Mouse (Mus musculus): ENCODE data around the gene Pard3b. TPM values are rescaled to one million over a fixed set of nuclear protein-coding genes. Genes with fewer than 3 reads are reported as not detected.

The Pard3b gene
- polyA plus RNA-seq, 1 experiment from 2014 or later = 15.4 TPM

DNA sequence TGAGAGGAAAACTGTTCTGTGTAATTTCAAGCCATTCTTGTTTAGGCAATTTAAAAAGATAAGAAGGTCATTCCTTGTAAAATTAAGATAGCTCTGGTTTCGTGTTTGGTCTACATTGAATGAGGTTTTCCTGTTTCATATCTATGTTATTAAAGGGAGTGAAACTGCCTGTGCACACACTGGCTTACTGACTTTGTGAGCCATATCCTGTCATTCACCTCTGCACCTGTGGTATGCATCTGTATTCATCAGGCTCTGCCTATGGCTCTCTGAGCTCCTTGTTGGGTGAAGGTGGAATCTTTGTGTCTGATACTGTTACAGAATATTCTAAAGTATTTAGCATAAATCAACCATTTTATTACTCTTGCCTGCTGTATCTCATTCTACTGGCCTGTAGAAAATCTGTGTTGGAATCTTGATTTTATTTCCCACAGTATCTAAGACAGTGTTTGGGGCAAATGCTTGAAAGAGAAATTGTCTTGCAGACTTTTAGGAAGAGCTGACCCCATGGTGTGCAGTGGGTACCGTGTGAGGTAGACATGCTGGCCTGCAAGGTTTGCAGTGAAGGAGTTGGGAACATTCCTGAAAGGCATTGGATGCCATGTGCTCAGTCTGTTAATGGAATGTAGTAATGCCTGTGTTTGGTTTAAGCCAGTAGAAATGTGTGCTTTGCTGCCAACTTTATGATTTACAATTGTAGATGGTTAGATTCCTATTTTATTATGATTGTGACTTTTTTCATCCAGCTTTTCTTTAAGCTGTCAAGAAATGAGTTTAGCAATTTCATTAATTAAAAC lies 228.9 kb downstream of the Pard3b start:
- no peaks in the 10 kb centered on the region for H3K4me1 ChIP-seq (replicated peaks; ENCODE audit: control insufficient read depth, insufficient read depth, low read length)
- WGBS = 76% methylated on average over 2 of the region's 2 CpGs
- no peak overlapping the region for H3K4me2 ChIP-seq (ENCODE audit: low read depth, low read length, severe bottlenecking)
- no peak for ATAC-seq (replicated peaks; ENCODE audit: low FRiP score)
- H3K36me3 ChIP-seq (ENCODE audit: control insufficient read depth, insufficient read depth, low read length) = no peaks in the 10 kb centered on the region
- no peak overlapping the region for H3K4me3 ChIP-seq (ENCODE audit: low read depth, low read length)
- H3K9me3 ChIP-seq (ENCODE audit: control insufficient read depth, low read length) = no peaks in the 10 kb centered on the region
- H3K9ac ChIP-seq (ENCODE audit: low read length) = no peak overlapping the region
- H3K27ac ChIP-seq (ENCODE audit: low read depth, low read length) = no peak overlapping the region
- no peaks in the 10 kb centered on the region for H3K27me3 ChIP-seq (ENCODE audit: control insufficient read depth, insufficient read depth, low read length)
- no peak for DNase-seq (ENCODE audit: low spot score)

- Histone ChIP-seq H3K4me1 (replicated peaks; ENCODE audit: control insufficient read depth, insufficient read depth, low read length) (no peaks in the 10 kb centered on the region), H3K9me3 (ENCODE audit: control insufficient read depth, low read length) (no peaks in the 10 kb centered on the region), H3K4me3 (ENCODE audit: low read depth, low read length) (no peak overlapping the region), H3K27me3 (ENCODE audit: control insufficient read depth, insufficient read depth, low read length) (no peaks in the 10 kb centered on the region), H3K36me3 (ENCODE audit: control insufficient read depth, insufficient read depth, low read length) (no peaks in the 10 kb centered on the region), H3K27ac (ENCODE audit: low read depth, low read length) (no peak overlapping the region), H3K4me2 (ENCODE audit: low read depth, low read length, severe bottlenecking) (no peak overlapping the region), H3K9ac (ENCODE audit: low read length) (no peak overlapping the region)
- ATAC-seq (replicated peaks; ENCODE audit: low FRiP score) (no peak), DNase-seq (ENCODE audit: low spot score) (no peak)
- WGBS = 71% methylated on average over 1 of the region's 1 CpGs
These were observed 236.3 kb downstream of the Pard3b start for GRCm38 (mm10) chr1:61874875-61875274.

GRCm38 (mm10) chr1:61879706-61880470 lies 241.3 kb downstream of the Pard3b start:
- no peaks in the 10 kb centered on the region for H3K9me3 ChIP-seq (ENCODE audit: control insufficient read depth, low read length)
- no peak overlapping the region for H3K4me3 ChIP-seq (ENCODE audit: low read depth, low read length)
- no peaks in the 10 kb centered on the region for H3K36me3 ChIP-seq (ENCODE audit: control insufficient read depth, insufficient read depth, low read length)
- no peak for DNase-seq (ENCODE audit: low spot score)
- no peak for ATAC-seq (replicated peaks; ENCODE audit: low FRiP score)
- H3K27me3 ChIP-seq (ENCODE audit: control insufficient read depth, insufficient read depth, low read length) = no peaks in the 10 kb centered on the region
- 59% methylated on average over 6 of the region's 6 CpGs for WGBS
- no peaks in the 10 kb centered on the region for H3K4me1 ChIP-seq (replicated peaks; ENCODE audit: control insufficient read depth, insufficient read depth, low read length)
- no peak overlapping the region for H3K9ac ChIP-seq (ENCODE audit: low read length)
- no peak overlapping the region for H3K27ac ChIP-seq (ENCODE audit: low read depth, low read length)
- H3K4me2 ChIP-seq (ENCODE audit: low read depth, low read length, severe bottlenecking) = no peak overlapping the region

DNA sequence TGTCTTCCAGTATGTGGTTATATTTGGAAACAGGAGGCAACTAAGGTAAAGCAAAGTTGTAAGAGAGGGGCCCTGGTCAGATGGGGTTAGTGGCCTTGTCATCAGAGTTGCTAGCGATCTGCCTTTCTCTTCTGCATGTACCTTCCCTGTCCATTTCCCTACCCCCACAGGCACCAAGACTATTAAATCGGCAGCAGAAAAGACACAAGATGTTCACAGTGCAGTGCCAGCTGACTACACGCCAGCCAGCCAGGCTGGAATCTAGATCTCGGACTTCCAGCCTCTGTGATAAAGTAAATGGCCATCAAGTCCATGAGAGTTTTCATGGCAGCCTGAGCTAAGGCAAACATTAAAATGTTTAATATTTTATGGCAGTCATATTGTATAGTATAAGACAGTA lies 257.4 kb downstream of the Pard3b start:
- H3K4me1 ChIP-seq (replicated peaks; ENCODE audit: control insufficient read depth, insufficient read depth, low read length) = no peaks in the 10 kb centered on the region
- DNase-seq (ENCODE audit: low spot score) (no peak), ATAC-seq (replicated peaks; ENCODE audit: low FRiP score) (no peak)
- H3K9me3 ChIP-seq (ENCODE audit: control insufficient read depth, low read length) = no peaks in the 10 kb centered on the region
- H3K4me3 ChIP-seq (ENCODE audit: low read depth, low read length) = no peak overlapping the region
- no peak overlapping the region for H3K4me2 ChIP-seq (ENCODE audit: low read depth, low read length, severe bottlenecking)
- no peaks in the 10 kb centered on the region for H3K27me3 ChIP-seq (ENCODE audit: control insufficient read depth, insufficient read depth, low read length)
- no peak overlapping the region for H3K27ac ChIP-seq (ENCODE audit: low read depth, low read length)
- H3K9ac ChIP-seq (ENCODE audit: low read length) = no peak overlapping the region
- 92% methylated on average over 4 of the region's 4 CpGs for WGBS
- H3K36me3 ChIP-seq (ENCODE audit: control insufficient read depth, insufficient read depth, low read length) = no peaks in the 10 kb centered on the region

DNA sequence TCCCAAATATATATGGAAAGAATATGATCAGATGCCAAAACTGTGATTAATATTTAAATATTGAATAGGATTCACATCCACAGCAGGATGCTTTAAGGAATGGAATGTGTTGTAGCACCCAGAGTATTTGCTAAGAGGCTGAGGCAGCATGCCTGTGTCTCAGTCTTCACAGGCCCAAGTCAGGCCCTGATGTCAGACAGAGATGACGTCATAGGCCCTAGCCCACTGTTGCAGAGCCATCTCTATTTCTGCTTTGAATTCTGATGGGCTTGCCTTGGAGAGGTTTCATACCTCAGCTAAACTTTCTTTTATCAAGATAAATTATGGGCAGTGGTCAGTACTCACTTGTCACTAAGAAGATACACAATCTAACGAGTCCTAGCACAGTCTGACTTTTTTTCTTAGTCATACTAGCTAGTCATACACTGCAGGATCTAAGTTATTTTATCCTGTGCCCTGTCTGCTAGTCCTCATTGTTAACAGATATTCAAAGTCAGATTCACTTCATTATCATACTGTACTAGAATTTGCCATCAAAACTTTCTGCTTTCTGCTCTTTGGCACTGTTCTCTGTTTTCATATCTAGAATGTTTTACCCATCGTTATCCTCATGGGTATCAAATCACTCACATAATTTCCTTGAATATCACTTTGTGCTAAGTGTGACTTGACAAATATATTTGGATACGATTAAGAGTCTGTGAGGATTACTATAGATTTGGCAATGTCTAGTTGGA lies 264.8 kb downstream of the Pard3b start:
- no peak for ATAC-seq (replicated peaks; ENCODE audit: low FRiP score)
- H3K27ac ChIP-seq (ENCODE audit: low read depth, low read length) = no peak overlapping the region
- no peaks in the 10 kb centered on the region for H3K36me3 ChIP-seq (ENCODE audit: control insufficient read depth, insufficient read depth, low read length)
- H3K4me3 ChIP-seq (ENCODE audit: low read depth, low read length) = no peak overlapping the region
- no peaks in the 10 kb centered on the region for H3K27me3 ChIP-seq (ENCODE audit: control insufficient read depth, insufficient read depth, low read length)
- H3K4me1 ChIP-seq (replicated peaks; ENCODE audit: control insufficient read depth, insufficient read depth, low read length) = no peaks in the 10 kb centered on the region
- H3K4me2 ChIP-seq (ENCODE audit: low read depth, low read length, severe bottlenecking) = no peak overlapping the region
- H3K9ac ChIP-seq (ENCODE audit: low read length) = no peak overlapping the region
- no peak for DNase-seq (ENCODE audit: low spot score)
- H3K9me3 ChIP-seq (ENCODE audit: control insufficient read depth, low read length) = no peaks in the 10 kb centered on the region
- 86% methylated on average over 4 of the region's 4 CpGs for WGBS

- no peaks in the 10 kb centered on the region for H3K27me3 ChIP-seq (ENCODE audit: control insufficient read depth, insufficient read depth, low read length)
- WGBS = 80% methylated on average over 4 of the region's 4 CpGs
These were observed 265.4 kb downstream of the Pard3b start for GRCm38 (mm10) chr1:61904036-61904435.

GRCm38 (mm10) chr1:61912931-61913330 lies 274.3 kb downstream of the Pard3b start:
- Histone ChIP-seq H3K4me2 (ENCODE audit: low read depth, low read length, severe bottlenecking) (no peak overlapping the region), H3K9me3 (ENCODE audit: control insufficient read depth, low read length) (no peaks in the 10 kb centered on the region), H3K4me3 (ENCODE audit: low read depth, low read length) (no peak overlapping the region), H3K36me3 (ENCODE audit: control insufficient read depth, insufficient read depth, low read length) (no peaks in the 10 kb centered on the region), H3K27ac (ENCODE audit: low read depth, low read length) (no peak overlapping the region), H3K27me3 (ENCODE audit: control insufficient read depth, insufficient read depth, low read length) (no peaks in the 10 kb centered on the region), H3K4me1 (replicated peaks; ENCODE audit: control insufficient read depth, insufficient read depth, low read length) (no peaks in the 10 kb centered on the region; the same call in 1 of the 2 replicates), H3K9ac (ENCODE audit: low read length) (no peak overlapping the region)
- ATAC-seq (replicated peaks; ENCODE audit: low FRiP score) (no peak), DNase-seq (ENCODE audit: low spot score) (no peak)
- 36% methylated on average over 2 of the region's 2 CpGs for WGBS

More at GRCm38 (mm10) chr1:61904036-61904435, 265.4 kb downstream of the Pard3b start:
- no peak overlapping the region for H3K4me2 ChIP-seq (ENCODE audit: low read depth, low read length, severe bottlenecking)
- no peak for DNase-seq (ENCODE audit: low spot score)
- no peak overlapping the region for H3K9ac ChIP-seq (ENCODE audit: low read length)
- ATAC-seq (replicated peaks; ENCODE audit: low FRiP score) = no peak
- H3K27ac ChIP-seq (ENCODE audit: low read depth, low read length) = no peak overlapping the region
- H3K9me3 ChIP-seq (ENCODE audit: control insufficient read depth, low read length) = no peaks in the 10 kb centered on the region
- no peak overlapping the region for H3K4me3 ChIP-seq (ENCODE audit: low read depth, low read length)
- no peaks in the 10 kb centered on the region for H3K36me3 ChIP-seq (ENCODE audit: control insufficient read depth, insufficient read depth, low read length)
- no peaks in the 10 kb centered on the region for H3K4me1 ChIP-seq (replicated peaks; ENCODE audit: control insufficient read depth, insufficient read depth, low read length)

GRCm38 (mm10) chr1:61924958-61925357 lies 286.3 kb downstream of the Pard3b start:
- ATAC-seq (replicated peaks; ENCODE audit: low FRiP score) (no peak), DNase-seq (ENCODE audit: low spot score) (no peak)
- no peak overlapping the region for H3K27ac ChIP-seq (ENCODE audit: low read depth, low read length)
- H3K4me2 ChIP-seq (ENCODE audit: low read depth, low read length, severe bottlenecking) = no peak overlapping the region
- no peak overlapping the region for H3K4me3 ChIP-seq (ENCODE audit: low read depth, low read length)
- H3K27me3 ChIP-seq (ENCODE audit: control insufficient read depth, insufficient read depth, low read length) = no peaks in the 10 kb centered on the region
- H3K9me3 ChIP-seq (ENCODE audit: control insufficient read depth, low read length) = no peaks in the 10 kb centered on the region
- no peak overlapping the region for H3K9ac ChIP-seq (ENCODE audit: low read length)
- H3K36me3 ChIP-seq (ENCODE audit: control insufficient read depth, insufficient read depth, low read length) = no peaks in the 10 kb centered on the region
- 0 out of 2 replicates have a peak, but pooled peaks cover 3% of the 10 kb centered on the region for H3K4me1 ChIP-seq (replicated peaks; ENCODE audit: control insufficient read depth, insufficient read depth, low read length)
- 17% methylated on average over 2 of the region's 2 CpGs for WGBS

Measured in forebrain, embryonic 11.5 days (tissue).